Mouse (Mus musculus) megakaryocyte-erythroid progenitor cell, adult 5-6 weeks (primary cell): ENCODE measurements around the gene Wls. TPM values are rescaled to one million over a fixed set of nuclear protein-coding genes. Genes with fewer than 3 reads are reported as not detected.

Source experiments
- ATAC-seq: replicated peaks from 2 replicates; pipeline ENCODE4 v1.8.0; 2016; ENCODE audit warnings: mild to moderate bottlenecking, inconsistent platforms; ENCODE audit not compliant: severe bottlenecking, poor library complexity, low FRiP score, low TSS enrichment
- total RNA-seq, 2 experiments: library from RNA; stranded (forward) in 1 of 2; stranded (reverse) in 1 of 2; fragments of 200-1000, 215-1000 nt in 1 of 2; fragments of >200 nt in 1 of 2; fragmentation: Nextera tagmentation in 1 of 2; gene quantifications; 2 replicates each; pipeline ENCODE4 v1.2.3; 2014 to 2017

The Wls gene
- total RNA-seq, 2 experiments from 2014 or later, result 6.9 to 14.0 TPM

- ATAC-seq, result peak; percentile 30; the same call in 1 of the 2 replicates
Measured at GRCm38 (mm10) chr3:159891057-159891752, 51.7 kb downstream of the Wls start.

- ATAC-seq, result no peak
Measured at GRCm38 (mm10) chr3:159907329-159907728, 67.9 kb downstream of the Wls start.

GRCm38 (mm10) chr3:159917328-159918090 is 78.0 kb downstream of the Wls start:
- ATAC-seq, result no peak

Other genes starting within 250 kb of the Wls start
- gene Rpe65, start 240.5 kb upstream of the Wls start, total RNA-seq (2014; fragmentation: Nextera tagmentation), result not detected in 2 replicates
- not detected in 2 replicates for gene Rpe65, start 240.5 kb upstream of the Wls start, total RNA-seq (2017)